Mouse (Mus musculus): ENCODE data around the gene Rps29.

- no peak for TF ChIP-seq CTCF (IDR thresholded peaks at IDR 0.05; ENCODE audit: borderline replicate concordance, insufficient read depth, low read length)
- no peak for TF ChIP-seq POLR2A (IDR thresholded peaks at IDR 0.05; ENCODE audit: low read depth, low read length)
Measured at GRCm38 (mm10) chr12:69204052-69204833, 45.3 kb upstream of the Rps29 start, which contains the start of gene Gm49384.
